Mouse (Mus musculus): ENCODE measurements at regions not wholly inside any gene's neighbourhood (a gene's known extent, or its start where the extent isn't known, plus 50 kb on each side); places are given as distances from the start of the nearest gene placed in this dataset.

DNA sequence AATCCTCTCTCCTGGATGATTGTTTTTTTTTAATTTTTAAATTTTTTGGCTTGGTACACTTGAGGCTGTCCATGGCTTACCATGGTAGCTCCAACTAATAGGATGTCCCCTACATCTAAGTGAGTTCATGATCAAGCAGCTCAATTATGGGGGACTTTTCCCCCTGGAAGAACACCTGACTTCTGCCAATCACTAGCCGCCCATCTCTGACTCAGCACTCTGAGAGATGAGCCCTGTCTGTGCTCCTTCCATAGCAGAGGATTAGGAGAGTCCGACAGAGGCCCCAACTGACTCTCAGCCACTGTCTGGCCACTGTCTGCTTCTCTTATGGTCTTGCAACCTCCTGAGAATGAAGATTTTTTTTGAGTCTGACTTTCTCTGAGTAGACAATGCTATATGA, 145.7 kb upstream of the Egln3 start:
- TF ChIP-seq POLR2A (IDR thresholded peaks at IDR 0.05; ENCODE audit: borderline replicate concordance, insufficient read depth, low read length) (no peak), CTCF (IDR thresholded peaks at IDR 0.05; ENCODE audit: borderline replicate concordance, insufficient read depth, low read depth, low read length) (no peak)

All from cerebellum, adult 2 months (tissue).